Mouse (Mus musculus) ES-E14 (cell line): Measurements from ENCODE around the gene Mrpl20. TPM values are rescaled to one million over a fixed set of nuclear protein-coding genes. Genes with fewer than 3 reads are reported as not detected.

Experiments
- DNase-seq: peaks from one replicate; pipeline ENCODE4 v3.0.0-alpha.2; 2013; ENCODE audit warnings: low read depth, low spot score
- H3K27ac ChIP-seq: 2 replicates; pipeline ENCODE4 v1.5.1; 2012; ENCODE audit warnings: low read depth, mild to moderate bottlenecking, low read length, moderate library complexity, mixed read lengths; ENCODE audit not compliant: poor library complexity, insufficient read depth, severe bottlenecking
- H3K36me3 ChIP-seq: 2 replicates; pipeline ENCODE4 v1.6.1; 2012; ENCODE audit warnings: mild to moderate bottlenecking, low read length, moderate library complexity, mixed read lengths; ENCODE audit not compliant: control insufficient read depth, poor library complexity, insufficient read depth, severe bottlenecking
- H3K4me1 ChIP-seq, 2 experiments: fragments of 150-350 bp in 1 of 2; sonication (generic) in 1 of 2; 2 replicates each; pipeline ENCODE4 v1.6.1; 2012; ENCODE audit warnings: low read length in 2 of 2, mild to moderate bottlenecking in 1 of 2, mixed read lengths in 1 of 2; ENCODE audit not compliant: control insufficient read depth in 2 of 2, insufficient read depth in 2 of 2, poor library complexity in 1 of 2
- H3K4me3 ChIP-seq, 2 experiments: fragments of 150-350 bp in 1 of 2; sonication (generic) in 1 of 2; 2 replicates each; pipeline ENCODE4 v1.5.1; 2012; ENCODE audit warnings: low read length in 2 of 2, low read depth in 1 of 2, mild to moderate bottlenecking in 1 of 2, mixed read lengths in 1 of 2; ENCODE audit not compliant: insufficient read depth in 1 of 2, poor library complexity in 1 of 2, severe bottlenecking in 1 of 2
- H3K9ac ChIP-seq: 2 replicates; pipeline ENCODE4 v1.6.1; 2012; ENCODE audit warnings: low read depth, mild to moderate bottlenecking, low read length, mixed read lengths; ENCODE audit not compliant: poor library complexity, insufficient read depth, severe bottlenecking
- H3K9me3 ChIP-seq: fragments of 150-350 bp; sonication (generic); 2 replicates; pipeline ENCODE4 v1.6.1; 2012; ENCODE audit warnings: low read depth, mild to moderate bottlenecking, low read length; ENCODE audit not compliant: control insufficient read depth, insufficient read depth
- CHD2 ChIP-seq: IDR thresholded peaks from 2 replicates; pipeline ENCODE4 v1.6.1; 2014; ENCODE audit warnings: mild to moderate bottlenecking, low read depth, low read length, inconsistent platforms
- HCFC1 ChIP-seq: IDR thresholded peaks from 2 replicates; pipeline ENCODE4 v1.6.1; 2012; ENCODE audit warnings: low read length, inconsistent platforms, borderline replicate concordance; ENCODE audit not compliant: insufficient read depth
- MAFK ChIP-seq: IDR thresholded peaks from 2 replicates; pipeline ENCODE4 v1.6.1; 2014; ENCODE audit warnings: mild to moderate bottlenecking, low read depth, low read length, inconsistent platforms; ENCODE audit not compliant: insufficient read depth
- ZC3H11A ChIP-seq: IDR thresholded peaks from 2 replicates; pipeline ENCODE4 v1.6.1; 2012; ENCODE audit warnings: low read depth, mild to moderate bottlenecking, inconsistent platforms, low read length, borderline replicate concordance
- ZNF384 ChIP-seq: IDR thresholded peaks from 2 replicates; pipeline ENCODE4 v1.6.1; 2012; ENCODE audit warnings: low read depth, low read length, inconsistent platforms
- in situ Hi-C, 2 experiments: fragments of 600-800 bp; cut with MboI; formaldehyde crosslinking; loops; one replicate each; pipeline ENCODE4 v1.15.1; 2025; ENCODE audit warnings: low sequenced_read_pairs in 2 of 2, inconsistent platforms in 1 of 2; ENCODE audit not compliant: unreplicated experiment in 2 of 2
- total RNA-seq: library from RNA; depleted of rRNA; stranded (reverse); fragments of 300-350 nt; gene quantifications from 2 replicates; pipeline ENCODE4 v1.2.3, GENCODE M21; 2012

Gene Mrpl20
- total RNA-seq, 1 experiment = 157 TPM

- TF ChIP-seq ZC3H11A (no peak), CHD2 (peak; percentile 92), ZNF384 (no peak), HCFC1 (peak; percentile 91), MAFK (no peak)
- peaks cover 0 to 2% of the 10 kb centered on the region in 2 experiments; a peak in 2 of 4 replicates for H3K4me1 ChIP-seq
- H3K27ac ChIP-seq = peak overlapping the region; percentile 9
- peaks cover 13% of the 10 kb centered on the region for H3K36me3 ChIP-seq
- H3K9ac ChIP-seq = peak overlapping the region; percentile 83
- in situ Hi-C loops = no loop called here
- no peaks in the 10 kb centered on the region for H3K9me3 ChIP-seq
- H3K4me3 ChIP-seq = peak overlapping the region; percentile 81 to 89
- DNase-seq = peak; percentile 92
Measured at GRCm38 (mm10) chr4:155803340-155804041, 813 bp downstream of the Mrpl20 start.

- Histone ChIP-seq H3K27ac (no peak overlapping the region), H3K4me3 (no peak overlapping the region), H3K9ac (no peak overlapping the region), H3K36me3 (peaks cover 17% of the 10 kb centered on the region), H3K4me1 (peaks cover 2% of the 10 kb centered on the region in 2 experiments; a peak in 2 of 4 replicates), H3K9me3 (no peaks in the 10 kb centered on the region)
- no peak for DNase-seq
- in situ Hi-C loops = no loop called here
- TF ChIP-seq CHD2 (no peak), ZC3H11A (no peak), HCFC1 (no peak), MAFK (no peak), ZNF384 (no peak)
Measured at GRCm38 (mm10) chr4:155807841-155808240, 5.2 kb downstream of the Mrpl20 start.

- H3K9ac ChIP-seq = peak within 1 kb of the TSS; percentile 99
- no peak for TF ChIP-seq ZC3H11A
- no peak for TF ChIP-seq MAFK
- TF ChIP-seq CHD2 = peak; percentile 84
- no peak for TF ChIP-seq ZNF384
- 0 out of 2 replicates have a peak, but pooled peaks have one; percentile 30 for TF ChIP-seq HCFC1
- H3K27ac ChIP-seq = peak within 1 kb of the TSS; percentile 93
- DNase-seq = peak; percentile 91
- peaks cover 27% of the 10 kb centered on the region for H3K36me3 ChIP-seq
- H3K4me3 ChIP-seq = peak within 1 kb of the TSS; percentile 96 to 97
- peaks cover 0 to 2% of the 10 kb centered on the region in 2 experiments; a peak in 2 of 4 replicates for H3K4me1 ChIP-seq
- in situ Hi-C loops = no loop called here
- H3K9me3 ChIP-seq = no peaks in the 10 kb centered on the region
Measured at GRCm38 (mm10) chr4:155811929-155812664, 9.4 kb downstream of the Mrpl20 start, which contains the start of gene Ccnl2. Gene Ccnl2, plus strand, starts transcription at chr4:155812489.

- TF ChIP-seq ZNF384 (no peak), CHD2 (peak; percentile 89), ZC3H11A (no peak), MAFK (no peak), HCFC1 (no peak)
- in situ Hi-C loops = no loop called here
- Histone ChIP-seq H3K36me3 (peaks cover 28% of the 10 kb centered on the region), H3K9ac (peak overlapping the region; percentile 99), H3K27ac (peak overlapping the region; percentile 93), H3K4me3 (peak overlapping the region; percentile 96 to 97), H3K9me3 (no peaks in the 10 kb centered on the region), H3K4me1 (peaks cover 0 to 3% of the 10 kb centered on the region in 2 experiments; a peak in 2 of 4 replicates)
- peak; percentile 39 for DNase-seq
Measured at GRCm38 (mm10) chr4:155812665-155813181, 10.0 kb downstream of the Mrpl20 start.
